11 mouse cellular contexts compared by ENCODE assay signal in the genomic region with DNA sequence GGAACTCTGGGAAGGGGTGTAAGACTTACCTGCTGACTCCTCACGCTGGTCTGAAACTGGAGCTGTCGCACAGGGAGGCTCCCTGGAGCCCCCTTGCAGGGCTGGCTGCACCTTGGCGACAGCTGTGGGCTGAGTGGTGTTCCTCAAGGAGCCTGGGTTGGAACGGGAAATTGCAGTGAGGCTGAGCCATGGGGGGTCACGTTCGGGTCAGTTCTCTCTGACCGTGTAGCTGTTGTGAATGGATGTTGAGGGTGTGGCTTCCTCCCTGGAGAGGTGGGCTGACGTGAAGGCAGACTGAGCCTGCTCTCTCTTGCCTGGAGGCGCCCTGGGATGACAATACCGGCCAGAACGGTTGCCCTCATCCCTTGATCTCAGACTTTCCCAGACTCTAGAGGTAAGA.
DNase-seq lines count a peak whose midpoint lies in the region.
"Had no signal": no experiment of that assay in that cellular context is flagged by ENCODE, and none has a peak within 500 bp of the region (broad histone marks: within the 10 kb centered on the region; RNA-seq: fewer than 3 reads in every experiment).

No protein-coding gene starts in this region.

- peak; percentile 60 for DNase-seq in embryo, embryonic 10 days (ENCODE audit: low spot score)
- DNase-seq in embryo, embryonic 10.5 days (ENCODE audit: low spot score) = no peak
- peak; percentile 19 for DNase-seq in kidney, adult 9 months
- no peak for DNase-seq in kidney, adult 11 months
- peak; percentile 88 for DNase-seq in ZHBTc4 (ENCODE audit: low read depth, low spot score)
- DNase-seq in kidney, postnatal 25 days = peak; percentile 37 to 66
- no peak for DNase-seq in spleen, adult 18-20 months
- no peak for DNase-seq in lung, postnatal 14 days
- DNase-seq: cerebellum, adult 11 months; right cerebral cortex, postnatal 14 days; thymus, postnatal 36 days had no signal

Comparison
In these comparisons a context has a peak if more than half of its experiments do, and no peak if none do; other contexts are left out.
1. DNase-seq: peak in embryo, embryonic 10 days (single experiment), kidney, adult 9 months (single experiment), ZHBTc4 (single experiment) and kidney, postnatal 25 days (2 of 2); none in embryo, embryonic 10.5 days (single experiment), kidney, adult 11 months (single experiment), spleen, adult 18-20 months (0 of 2) and lung, postnatal 14 days (single experiment).